Mouse (Mus musculus) skeletal muscle tissue, adult 2 months (tissue): Measurements from ENCODE around the gene Sdhb.

Experiments
- DNase-seq: peaks from one replicate; pipeline ENCODE4 v3.0.0-alpha.2; 2012; ENCODE audit warnings: low read depth, low spot score

Gene Sdhb

DNA sequence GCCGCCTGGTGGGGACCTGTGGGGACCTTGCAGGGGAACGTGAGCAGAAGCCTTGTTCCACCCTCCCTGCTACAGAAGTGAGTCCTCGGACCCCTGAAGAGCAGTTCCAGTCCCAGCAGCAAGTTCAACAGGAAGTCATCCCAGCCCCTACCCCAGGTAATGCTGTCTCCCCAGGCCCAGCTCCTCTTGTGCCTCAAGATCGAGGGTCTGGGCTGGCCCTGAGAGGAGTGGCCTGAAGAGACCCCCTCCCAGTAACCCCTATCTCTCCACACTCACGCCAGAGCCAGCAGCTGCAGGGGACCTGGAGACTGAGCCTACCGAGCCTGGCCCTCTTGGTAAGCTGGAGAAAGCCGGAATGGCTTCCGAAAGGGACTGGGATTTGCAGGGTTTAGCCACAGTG is 53.1 kb downstream of the Sdhb start:
- no peak for DNase-seq

DNA sequence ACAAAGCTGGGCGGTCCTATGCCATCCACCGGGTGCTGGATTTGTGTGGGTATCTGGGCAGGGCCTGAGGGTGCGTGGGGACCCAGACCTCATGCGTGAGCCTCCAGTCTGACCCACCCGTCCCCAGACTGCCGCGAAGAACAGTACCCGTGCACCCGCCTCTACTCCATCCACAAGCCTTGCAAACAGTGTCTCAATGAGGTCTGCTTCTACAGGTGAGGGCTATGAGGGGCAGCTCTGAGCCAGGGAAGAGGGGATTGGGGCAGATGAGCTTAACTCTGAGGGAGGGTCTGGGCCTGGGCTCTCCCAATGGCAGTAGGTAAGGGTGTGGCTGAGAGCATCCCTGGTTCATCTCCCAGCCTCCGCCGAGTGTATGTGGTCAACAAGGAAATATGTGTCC is 53.9 kb downstream of the Sdhb start:
- DNase-seq = no peak

DNA sequence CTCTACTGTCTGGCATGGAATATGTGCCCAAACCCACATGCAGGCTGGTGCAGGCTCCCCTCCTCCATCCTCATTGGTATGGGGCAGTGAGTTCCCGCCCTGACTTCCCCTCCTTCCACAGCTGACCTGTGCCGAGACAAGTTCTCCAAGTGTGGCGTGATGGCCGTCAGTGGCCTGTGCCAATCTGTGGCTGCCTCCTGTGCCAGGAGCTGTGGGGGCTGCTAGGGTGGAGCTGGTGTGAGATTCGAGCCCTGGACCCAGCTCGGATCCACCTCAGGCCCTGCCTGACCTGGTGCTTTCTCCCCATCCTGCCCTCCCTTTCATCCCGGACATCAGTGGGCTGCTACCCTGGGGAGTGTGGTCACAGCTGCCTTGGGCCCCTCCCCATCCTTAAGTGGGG is 54.4 kb downstream of the Sdhb start:
- no peak for DNase-seq

GRCm38 (mm10) chr4:141016311-141016710 is 55.3 kb downstream of the Sdhb start:
- peak; percentile 80 for DNase-seq

DNA sequence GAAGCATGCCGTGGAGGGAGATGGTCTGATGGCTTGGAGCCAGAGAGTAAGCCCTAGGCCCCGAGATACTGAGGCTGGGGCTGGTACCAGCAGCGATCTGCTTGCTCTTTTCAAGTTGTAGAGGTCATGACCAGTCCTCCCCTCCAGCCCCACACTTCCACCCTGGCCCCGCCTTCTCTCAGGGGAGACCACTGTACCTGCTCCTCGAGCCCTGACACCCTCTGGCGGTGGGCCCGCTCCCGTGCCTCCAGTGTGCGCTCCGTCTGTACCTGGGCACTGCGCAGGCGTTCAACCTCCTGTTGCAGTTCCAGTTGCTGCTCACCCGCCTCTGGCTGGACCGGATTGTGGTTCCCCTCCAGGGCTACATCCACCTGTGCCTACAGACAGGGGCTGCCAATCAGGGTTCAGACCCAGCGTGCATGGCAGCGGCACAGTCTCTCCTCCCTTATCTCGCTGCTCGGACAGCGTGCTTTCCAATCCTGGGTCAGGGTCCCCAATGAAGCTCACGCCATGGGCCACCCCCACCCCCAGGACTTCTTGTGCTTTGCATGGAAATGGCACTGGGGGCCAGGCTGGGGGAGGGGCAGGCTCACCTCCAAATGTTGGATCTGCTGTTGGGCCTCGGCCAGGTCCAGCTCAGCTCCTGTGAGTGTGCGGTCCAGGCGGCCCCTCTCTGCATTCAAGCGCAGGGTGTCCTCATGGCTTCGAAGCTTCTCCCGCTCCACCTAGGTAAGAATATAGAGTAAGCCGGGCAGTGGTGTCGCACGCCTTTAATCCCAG is 56.8 kb downstream of the Sdhb start:
- no peak for DNase-seq

DNA sequence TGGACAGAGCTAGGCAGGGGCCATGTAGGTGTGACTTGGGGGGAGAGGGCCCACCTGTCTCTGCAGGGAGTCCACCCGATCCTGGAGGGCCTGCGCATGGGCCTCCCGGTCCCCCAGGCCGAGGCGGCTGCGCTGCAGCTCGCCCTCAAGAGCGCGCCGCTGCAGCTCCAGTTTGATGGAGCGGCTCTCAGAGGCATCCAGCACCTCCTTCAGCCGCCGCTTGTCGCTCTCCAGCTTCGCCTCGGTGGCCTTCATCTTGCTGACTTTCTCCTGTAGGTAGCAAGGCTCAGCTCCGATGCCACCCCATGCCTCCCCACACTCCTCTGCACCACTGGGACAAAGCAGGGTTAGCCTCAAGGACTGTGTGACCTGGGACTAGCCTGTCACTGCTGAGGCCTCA is 59.2 kb downstream of the Sdhb start:
- no peak for DNase-seq

DNA sequence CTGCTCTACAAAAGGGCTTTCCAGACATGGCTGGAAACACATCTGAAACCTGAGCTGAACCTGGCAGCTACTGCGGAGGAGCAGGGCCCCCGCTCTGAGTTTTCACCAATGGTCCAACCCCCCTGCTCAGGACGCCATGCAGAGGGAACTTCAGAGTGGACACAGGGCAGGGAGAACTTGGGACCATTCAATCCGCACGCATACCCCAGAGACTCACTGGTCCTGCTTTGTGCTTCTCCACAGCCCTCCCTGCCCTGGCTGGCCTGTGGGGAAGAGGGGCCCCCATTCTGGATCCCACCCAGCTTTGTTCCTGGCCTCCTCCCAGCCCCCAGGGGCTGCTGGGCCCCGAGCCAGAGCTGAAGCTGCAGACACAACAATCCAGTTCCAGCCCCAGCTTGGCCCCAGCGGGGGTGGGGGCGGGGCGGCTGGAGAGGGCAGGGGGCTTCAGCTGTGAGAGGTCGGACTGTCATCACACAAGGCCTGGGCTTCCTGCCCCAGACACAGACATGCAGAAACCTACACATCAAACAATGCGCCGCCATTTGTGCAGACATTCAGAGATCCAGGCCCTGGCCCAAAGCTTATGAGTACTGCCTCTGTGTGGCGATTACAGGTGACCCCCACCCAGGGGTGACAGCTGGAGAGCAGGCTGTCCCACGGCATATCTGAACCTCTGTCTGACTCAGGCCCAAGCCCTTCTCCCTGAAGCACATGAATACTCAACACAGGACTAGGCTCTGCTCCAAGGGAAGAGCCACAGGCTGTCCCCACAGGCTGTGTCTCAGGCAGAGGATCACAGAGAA is 60.0 kb downstream of the Sdhb start:
- no peak for DNase-seq

- no peak for DNase-seq
Measured at GRCm38 (mm10) chr4:141021614-141021929, 60.6 kb downstream of the Sdhb start.

- no peak for DNase-seq
Measured at GRCm38 (mm10) chr4:141024052-141024451, 63.0 kb downstream of the Sdhb start.

- no peak for DNase-seq
Measured at GRCm38 (mm10) chr4:141024992-141025391, 64.0 kb downstream of the Sdhb start.
